In the genomic region with DNA sequence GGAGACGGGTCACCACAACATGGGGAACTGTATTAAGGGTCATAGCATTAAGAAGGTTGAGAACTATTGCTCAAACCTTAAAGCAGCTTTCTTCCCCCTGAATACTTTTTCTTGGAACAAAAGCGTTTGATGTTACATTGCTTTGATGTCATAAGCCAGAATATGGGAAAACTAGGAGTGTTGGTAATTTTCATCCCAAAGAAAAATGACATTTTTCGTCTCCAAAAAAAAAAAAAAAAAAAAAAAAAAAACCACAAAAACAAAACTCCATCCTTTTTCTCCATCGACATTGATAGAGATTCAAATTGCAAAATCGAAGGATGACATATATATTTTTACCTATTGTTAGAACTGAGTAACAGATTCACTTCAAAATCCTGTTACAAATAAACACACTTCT, we compare ENCODE assay signal across 12 mouse cellular contexts. TPM values are rescaled to one million over a fixed set of nuclear protein-coding genes. Genes with fewer than 3 reads are reported as not detected.
DNase-seq lines count a peak whose midpoint lies in the region; ATAC-seq and TF ChIP-seq lines count a peak whose summit lies in the region.
"Had no signal": no experiment of that assay in that cellular context is flagged by ENCODE, and none has a peak within 500 bp of the region (broad histone marks: within the 10 kb centered on the region; RNA-seq: fewer than 3 reads in every experiment).

No protein-coding gene starts in this region.

- H3K4me1 ChIP-seq in heart, embryonic 13.5 days, result peaks cover 32% of the 10 kb centered on the region
- H3K4me1 ChIP-seq in lung, embryonic 14.5 days (ENCODE audit: insufficient read depth), result peaks cover 7% of the 10 kb centered on the region; the same call in 1 of the 2 replicates
- peaks cover 17% of the 10 kb centered on the region for H3K4me1 ChIP-seq in hindbrain, embryonic 15.5 days (replicated peaks)
- H3K4me1 ChIP-seq in liver, postnatal 0 days (ENCODE audit: insufficient read depth), result peaks cover 39% of the 10 kb centered on the region

- no peak for ATAC-seq in heart, embryonic 13.5 days (ENCODE audit: extremely low read depth, insufficient number of reproducible peaks, low FRiP score, low TSS enrichment)
- no peak for ATAC-seq in lung, embryonic 14.5 days (ENCODE audit: insufficient read depth)
- ATAC-seq in hindbrain, embryonic 15.5 days (ENCODE audit: low FRiP score, low read depth), result no peak
- ATAC-seq in liver, postnatal 0 days, result no peak

- TF ChIP-seq EP300 in liver, postnatal 0 days (IDR thresholded peaks at IDR 0.05; ENCODE audit: low read depth), result no peak

- H3K27me3 ChIP-seq in heart, embryonic 13.5 days (replicated peaks), result no peaks in the 10 kb centered on the region
- no peaks in the 10 kb centered on the region for H3K27me3 ChIP-seq in lung, embryonic 14.5 days (ENCODE audit: insufficient read depth, low read length)
- no peaks in the 10 kb centered on the region for H3K27me3 ChIP-seq in hindbrain, embryonic 15.5 days
- no peaks in the 10 kb centered on the region for H3K27me3 ChIP-seq in liver, postnatal 0 days (ENCODE audit: insufficient read depth, low read length)
- H3K27me3 ChIP-seq: heart, embryonic 15.5 days; kidney, embryonic 15.5 days had no signal

- H3K27ac ChIP-seq in heart, embryonic 13.5 days (replicated peaks), result no peak overlapping the region
- no peak overlapping the region for H3K27ac ChIP-seq in lung, embryonic 14.5 days (ENCODE audit: low read depth)
- no peak overlapping the region for H3K27ac ChIP-seq in hindbrain, embryonic 15.5 days (replicated peaks)
- H3K27ac ChIP-seq in liver, postnatal 0 days (ENCODE audit: low read depth), result peak overlapping the region; percentile 81; the same call in 1 of the 2 replicates

- H3K36me3 ChIP-seq in heart, embryonic 13.5 days, result peaks cover 1% of the 10 kb centered on the region; the same call in 1 of the 2 replicates
- no peaks in the 10 kb centered on the region for H3K36me3 ChIP-seq in lung, embryonic 14.5 days (ENCODE audit: insufficient read depth)
- H3K36me3 ChIP-seq in hindbrain, embryonic 15.5 days, result no peaks in the 10 kb centered on the region
- no peaks in the 10 kb centered on the region for H3K36me3 ChIP-seq in liver, postnatal 0 days (replicated peaks; ENCODE audit: insufficient read depth, low read length)
- H3K36me3 ChIP-seq: heart, embryonic 15.5 days had no signal

- H3K9me3 ChIP-seq in heart, embryonic 13.5 days, result no peaks in the 10 kb centered on the region
- no peaks in the 10 kb centered on the region for H3K9me3 ChIP-seq in lung, embryonic 14.5 days (ENCODE audit: low read depth, low read length)
- H3K9me3 ChIP-seq in hindbrain, embryonic 15.5 days, result no peaks in the 10 kb centered on the region
- H3K9me3 ChIP-seq in liver, postnatal 0 days (ENCODE audit: low read length), result no peaks in the 10 kb centered on the region
- H3K9me3 ChIP-seq: heart, embryonic 15.5 days; kidney, embryonic 15.5 days had no signal

- WGBS in heart, embryonic 13.5 days, result 71% methylated on average over 5 of the region's 5 CpGs
- 58% methylated on average over 5 of the region's 5 CpGs for WGBS in lung, embryonic 14.5 days
- WGBS in hindbrain, embryonic 15.5 days, result 79% methylated on average over 5 of the region's 5 CpGs
- 58% methylated on average over 5 of the region's 5 CpGs for WGBS in liver, postnatal 0 days (ENCODE audit: insufficient replicate concordance)

- H3K9ac ChIP-seq in heart, embryonic 13.5 days, result no peak overlapping the region
- H3K9ac ChIP-seq in lung, embryonic 14.5 days, result no peak overlapping the region
- no peak overlapping the region for H3K9ac ChIP-seq in hindbrain, embryonic 15.5 days
- H3K9ac ChIP-seq in liver, postnatal 0 days (replicated peaks), result no peak overlapping the region

- no peak for TF ChIP-seq CTCF in lung, embryonic 14.5 days (IDR thresholded peaks at IDR 0.05; ENCODE audit: low read depth)
- no peak for TF ChIP-seq CTCF in liver, postnatal 0 days (IDR thresholded peaks at IDR 0.05; ENCODE audit: low read depth)

- DNase-seq in heart, postnatal 14 days, result no peak
- DNase-seq in lung, embryonic 14.5 days, result no peak
- DNase-seq in lung, adult 18-20 months, result no peak
- no peak for DNase-seq in liver, postnatal 0 days
- DNase-seq in adrenal gland, adult (ENCODE audit: inconsistent age in 2 of 2, low spot score in 1 of 2), result no peak
- DNase-seq in urinary bladder, adult 18-20 months (ENCODE audit: low spot score in 2 of 2), result no peak
- DNase-seq: lung, postnatal 10 days; thymus, postnatal 4 days had no signal

- intact Hi-C loops in heart, postnatal 14 days (cut with DNase I), result loop anchor here (1.0 to 5.0 kb wide), 2 partner anchors 25 to 45 kb away; a partner anchor contains a TSS

- peak overlapping the region; percentile 95 for H3K4me3 ChIP-seq in heart, embryonic 13.5 days
- peak overlapping the region; percentile 87; the same call in 1 of the 2 replicates for H3K4me3 ChIP-seq in lung, embryonic 14.5 days (ENCODE audit: low read depth, low read length)
- peak overlapping the region; percentile 85; the same call in 1 of the 2 replicates for H3K4me3 ChIP-seq in hindbrain, embryonic 15.5 days
- H3K4me3 ChIP-seq in liver, postnatal 0 days (ENCODE audit: low read depth, low read length), result no peak overlapping the region; the same call in 1 of the 2 replicates

- H3K4me2 ChIP-seq in heart, embryonic 13.5 days, result peak overlapping the region; percentile 88; the same call in 1 of the 2 replicates
- H3K4me2 ChIP-seq in lung, embryonic 14.5 days, result peak overlapping the region; percentile 81
- peak overlapping the region; percentile 68 for H3K4me2 ChIP-seq in hindbrain, embryonic 15.5 days
- H3K4me2 ChIP-seq in liver, postnatal 0 days (ENCODE audit: low read depth, low read length), result no peak overlapping the region

RNA-seq across cellular contexts. Expression of a gene that starts 0.9 kb away (rescaled TPM):
- polyA plus RNA-seq in heart, embryonic 13.5 days (2015; fragmentation: Nextera tagmentation; extraction: Ambion mirVana), result 16.4 and 16.5 TPM in 2 replicates
- 10 to 100 TPM; 14.0 to 15.7 TPM for total RNA-seq in heart, postnatal 14 days (2021)
- 22.3 and 23.3 TPM in 2 replicates for polyA plus RNA-seq in lung, embryonic 14.5 days (2014; fragmentation: Nextera tagmentation; extraction: Ambion mirVana)
- 13.7 and 14.1 TPM in 2 replicates for polyA plus RNA-seq in hindbrain, embryonic 15.5 days (2015; fragmentation: Nextera tagmentation; extraction: Ambion mirVana)
- 6.8 and 7.2 TPM in 2 replicates for polyA plus RNA-seq in liver, postnatal 0 days (2015; fragmentation: Nextera tagmentation; extraction: Ambion mirVana)

RNA-seq across cellular contexts. Expression of a gene that starts 26.3 kb away (rescaled TPM):
- 363 and 370 TPM in 2 replicates for polyA plus RNA-seq in heart, embryonic 13.5 days (2015; fragmentation: Nextera tagmentation; extraction: Ambion mirVana)
- total RNA-seq in heart, postnatal 14 days (2021), result 100 to 1,000 TPM; 183 to 196 TPM
- polyA plus RNA-seq in lung, embryonic 14.5 days (2014; fragmentation: Nextera tagmentation; extraction: Ambion mirVana), result 683 and 808 TPM in 2 replicates
- 309 and 316 TPM in 2 replicates for polyA plus RNA-seq in hindbrain, embryonic 15.5 days (2015; fragmentation: Nextera tagmentation; extraction: Ambion mirVana)
- 412 and 430 TPM in 2 replicates for polyA plus RNA-seq in liver, postnatal 0 days (2015; fragmentation: Nextera tagmentation; extraction: Ambion mirVana)

RNA-seq across cellular contexts. Expression of a gene that starts 34.4 kb away (rescaled TPM):
- polyA plus RNA-seq in heart, embryonic 13.5 days (2015; fragmentation: Nextera tagmentation; extraction: Ambion mirVana), result 2.0 and 2.4 TPM in 2 replicates
- total RNA-seq in heart, postnatal 14 days (2021), result 1 to 10 TPM; 5.5 to 5.9 TPM
- 1.7 and 2.2 TPM in 2 replicates for polyA plus RNA-seq in lung, embryonic 14.5 days (2014; fragmentation: Nextera tagmentation; extraction: Ambion mirVana)
- 0.58 and 0.64 TPM in 2 replicates for polyA plus RNA-seq in hindbrain, embryonic 15.5 days (2015; fragmentation: Nextera tagmentation; extraction: Ambion mirVana)
- polyA plus RNA-seq in liver, postnatal 0 days (2015; fragmentation: Nextera tagmentation; extraction: Ambion mirVana), result 2.1 and 2.7 TPM in 2 replicates

RNA-seq across cellular contexts. Expression of a gene that starts 42.6 kb away (rescaled TPM):
- polyA plus RNA-seq in heart, embryonic 13.5 days (2015; fragmentation: Nextera tagmentation; extraction: Ambion mirVana), result 29.3 and 31.6 TPM in 2 replicates
- total RNA-seq in heart, postnatal 14 days (2021), result 10 to 100 TPM; 30.6 to 33.4 TPM
- 41.9 and 44.6 TPM in 2 replicates for polyA plus RNA-seq in lung, embryonic 14.5 days (2014; fragmentation: Nextera tagmentation; extraction: Ambion mirVana)
- polyA plus RNA-seq in hindbrain, embryonic 15.5 days (2015; fragmentation: Nextera tagmentation; extraction: Ambion mirVana), result 50.4 and 53.0 TPM in 2 replicates
- polyA plus RNA-seq in liver, postnatal 0 days (2015; fragmentation: Nextera tagmentation; extraction: Ambion mirVana), result 16.3 and 16.5 TPM in 2 replicates
